Mouse (Mus musculus) gastrocnemius, postnatal 10 days (tissue): Measurements from ENCODE around the gene Gpr61. TPM values are rescaled to one million over a fixed set of nuclear protein-coding genes. Genes with fewer than 3 reads are reported as not detected.

Experiments used
- DNase-seq: peaks from one replicate; pipeline ENCODE4 v3.0.0; 2021; ENCODE audit warnings: mixed read lengths
- total RNA-seq, 2 experiments: library from RNA; stranded (reverse); gene quantifications; 2 replicates each; pipeline ENCODE4 v1.2.3; 2021

Gene Gpr61
- total RNA-seq, 2 experiments from 2014 or later = 0.14 to 0.27 TPM

DNA sequence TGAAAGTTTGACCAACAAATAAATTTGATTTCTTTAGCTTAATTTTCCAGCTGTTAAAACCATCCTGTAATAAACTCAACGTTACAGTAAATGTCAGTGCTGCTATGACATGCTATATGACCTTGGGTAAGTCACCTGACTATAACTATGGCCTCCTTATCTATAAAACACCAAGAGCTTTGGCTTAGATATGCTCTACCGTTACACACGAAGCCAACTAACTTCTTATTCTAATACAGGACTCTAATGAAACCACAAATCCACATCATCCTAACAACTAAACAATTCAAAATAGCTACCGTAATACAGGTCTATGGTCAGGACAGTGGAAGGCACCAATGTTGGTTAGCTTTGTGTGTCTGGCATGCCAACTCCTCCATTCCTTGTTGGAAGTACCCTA, 24.9 kb downstream of the Gpr61 start:
- DNase-seq = no peak

- DNase-seq = no peak
These were observed 25.3 kb downstream of the Gpr61 start for GRCm38 (mm10) chr3:108129367-108129766.

- DNase-seq = no peak
These were observed 26.2 kb downstream of the Gpr61 start for GRCm38 (mm10) chr3:108128520-108128919.

GRCm38 (mm10) chr3:108126327-108126726, 28.4 kb downstream of the Gpr61 start:
- DNase-seq = no peak

DNA sequence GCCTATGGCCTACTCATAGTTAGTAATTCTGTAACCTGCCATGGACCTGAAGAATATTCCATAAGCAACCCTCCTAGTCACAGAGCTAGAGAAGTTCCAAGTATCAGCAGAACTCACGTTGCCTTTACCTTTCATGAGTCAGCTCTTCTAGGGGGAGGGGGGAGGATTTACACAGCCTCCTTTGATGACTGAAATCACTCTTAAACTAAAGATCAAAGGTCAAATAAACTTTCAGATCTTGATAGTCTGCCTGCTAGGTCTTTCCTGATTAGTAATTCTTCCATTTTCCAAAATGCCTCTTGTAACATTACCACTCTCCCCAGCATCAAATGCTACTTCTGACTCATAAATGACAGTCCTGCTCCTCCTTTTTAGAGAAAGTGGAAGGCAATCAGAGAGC, 30.6 kb downstream of the Gpr61 start:
- no peak for DNase-seq

GRCm38 (mm10) chr3:108123242-108123641, 31.4 kb downstream of the Gpr61 start:
- DNase-seq = no peak

- DNase-seq = no peak
These were observed 33.6 kb downstream of the Gpr61 start for GRCm38 (mm10) chr3:108121101-108121500.

DNA sequence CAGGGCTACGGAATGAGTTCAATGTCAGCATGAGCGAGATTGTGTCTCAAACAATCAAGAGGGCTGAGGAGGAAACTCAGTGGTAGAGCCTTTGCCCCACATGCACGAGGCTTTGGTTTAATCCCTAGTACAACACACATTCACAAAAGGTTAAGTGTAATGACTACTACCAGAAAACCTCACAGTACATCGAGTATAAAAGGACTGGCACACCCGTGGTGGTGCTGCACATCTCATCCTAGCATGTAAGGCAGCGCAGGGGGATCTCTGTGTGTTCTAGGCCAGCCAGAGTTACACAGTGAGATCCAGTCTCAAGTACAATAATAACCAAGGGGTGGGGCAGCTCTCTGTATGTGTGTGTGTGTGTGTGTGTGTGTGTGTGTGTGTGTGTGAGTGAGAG, 37.2 kb downstream of the Gpr61 start:
- DNase-seq = no peak

DNA sequence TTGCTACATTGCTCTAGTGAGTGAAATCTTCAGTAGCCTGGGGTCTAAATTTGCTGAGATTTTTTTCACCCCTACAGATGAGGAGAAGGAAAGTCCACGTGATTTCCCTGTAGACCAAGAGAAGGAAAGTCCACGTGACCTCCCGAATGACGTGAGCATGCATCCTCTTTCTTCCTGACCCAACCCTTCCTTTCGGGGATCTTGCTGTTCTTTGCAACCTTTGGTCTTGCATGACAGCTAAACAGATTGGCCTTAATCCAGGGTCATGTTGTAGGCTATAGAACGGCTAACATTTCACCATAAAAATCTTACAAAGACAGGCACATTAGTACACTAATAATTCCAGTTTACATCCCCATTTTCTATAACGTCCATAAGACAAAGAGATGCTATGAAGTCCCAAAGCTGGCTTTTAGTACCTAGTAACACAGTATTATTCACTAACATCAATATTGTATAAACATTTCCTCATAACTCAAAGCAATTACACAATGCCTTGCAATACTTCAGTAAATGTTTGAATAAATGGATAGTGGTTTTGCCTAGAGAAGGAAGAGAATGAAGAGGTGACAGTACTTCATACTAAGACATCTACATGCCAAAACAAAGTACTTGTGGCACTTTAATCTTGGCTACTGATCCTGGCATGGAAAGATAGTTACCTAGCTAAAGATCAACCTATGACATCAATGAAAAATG, 40.9 kb downstream of the Gpr61 start:
- DNase-seq = no peak

- DNase-seq = no peak
These were observed 42.0 kb downstream of the Gpr61 start for GRCm38 (mm10) chr3:108112666-108113065.

- no peak for DNase-seq
These were observed 42.4 kb downstream of the Gpr61 start for GRCm38 (mm10) chr3:108112246-108112645.

DNA sequence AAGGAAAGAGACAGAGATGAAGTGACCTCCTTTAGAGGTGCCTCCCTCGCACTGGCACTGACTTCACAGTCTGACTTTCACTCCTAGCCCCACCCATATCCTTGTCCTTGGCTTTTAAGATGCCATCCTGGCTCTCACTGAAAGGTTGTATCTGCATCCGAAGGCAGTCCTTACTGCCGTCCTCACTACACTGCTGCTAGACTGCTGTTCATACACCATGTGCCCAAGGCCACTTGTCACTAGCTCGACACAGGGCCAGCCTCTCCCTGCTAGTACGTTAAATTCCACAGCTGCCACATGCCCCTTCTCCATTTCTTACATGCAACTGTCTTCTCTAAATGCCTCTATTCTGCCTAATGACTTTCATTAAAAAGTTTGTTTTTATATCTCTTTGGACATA, 43.4 kb downstream of the Gpr61 start:
- no peak for DNase-seq

DNA sequence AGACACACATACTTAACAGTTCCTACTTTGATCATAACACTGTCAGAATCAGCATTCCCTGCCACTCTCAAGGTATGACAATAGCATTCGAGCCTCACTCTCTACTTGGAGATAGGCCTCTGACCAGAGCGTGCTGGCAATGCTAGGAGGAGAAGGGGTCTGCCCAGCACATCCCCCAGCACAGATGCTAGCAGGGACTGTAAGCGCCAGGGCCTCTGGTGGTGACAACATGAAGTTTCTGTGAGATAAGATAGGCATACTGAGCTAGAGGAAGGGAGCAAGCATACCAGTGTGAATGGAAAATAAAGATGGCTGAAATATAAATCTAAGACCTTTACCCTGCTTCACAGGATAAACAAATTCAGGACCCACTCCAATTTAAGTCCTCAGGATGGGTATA, 49.4 kb downstream of the Gpr61 start:
- no peak for DNase-seq

DNA sequence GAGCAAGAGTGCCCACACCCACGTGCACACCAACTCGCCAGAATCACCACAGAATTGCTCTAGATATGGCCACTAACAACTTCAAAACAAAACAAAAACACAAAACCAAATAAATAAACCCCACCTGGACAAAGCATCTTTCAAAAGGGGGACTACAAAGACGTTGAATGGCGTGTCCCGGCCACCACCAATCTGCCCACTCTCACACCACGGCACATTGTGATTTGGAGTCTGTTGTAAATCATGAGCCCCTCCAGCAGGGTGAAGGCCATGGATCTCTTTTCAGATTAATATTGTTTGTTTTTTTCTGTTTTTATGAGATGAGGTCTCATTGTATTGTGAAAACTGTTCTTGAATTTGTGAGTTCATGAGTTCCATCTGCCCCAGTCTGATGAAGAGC, 52.6 kb downstream of the Gpr61 start:
- no peak for DNase-seq

- DNase-seq = no peak
These were observed 53.1 kb downstream of the Gpr61 start for GRCm38 (mm10) chr3:108101594-108101993.

Other genes with a start within 250 kb of the Gpr61 start
- gene Gstm7, start 223.1 kb downstream of the Gpr61 start, total RNA-seq = 10 to 100 TPM in 1 of 2 experiments, 1 to 10 TPM in 1; 8.6 to 11.2 TPM
- gene Gstm6, start 211.1 kb downstream of the Gpr61 start, total RNA-seq = 1 to 10 TPM in 1 of 2 experiments, under 1 TPM in 1; 0.84 to 1.0 TPM
- gene Gstm3, start 185.6 kb downstream of the Gpr61 start, total RNA-seq = not detected
- 10 to 100 TPM; 33.3 to 39.0 TPM for gene Gstm2, start 168.4 kb downstream of the Gpr61 start, total RNA-seq
- 10 to 100 TPM; 61.3 to 67.2 TPM for gene Gstm1, start 136.9 kb downstream of the Gpr61 start, total RNA-seq
- gene Gstm4, start 110.0 kb downstream of the Gpr61 start, total RNA-seq = 10 to 100 TPM in 1 of 2 experiments, 1 to 10 TPM in 1; 9.8 to 10.4 TPM
- gene Ampd2, start 68.2 kb downstream of the Gpr61 start, total RNA-seq = 10 to 100 TPM in 1 of 2 experiments, 1 to 10 TPM in 1; 9.5 to 15.0 TPM
- gene Gnat2, start 62.1 kb downstream of the Gpr61 start, total RNA-seq = under 1 TPM in 1 of 2 experiments, not detected in 1; 0.54 TPM
- gene Gnai3, start 8.7 kb downstream of the Gpr61 start, total RNA-seq = 10 to 100 TPM; 28.2 to 33.2 TPM
- gene Amigo1, start 31.5 kb upstream of the Gpr61 start, total RNA-seq = 10 to 100 TPM; 30.7 to 31.6 TPM
- 1 to 10 TPM; 3.5 to 4.2 TPM for gene Cyb561d1, start 46.3 kb upstream of the Gpr61 start, total RNA-seq
- gene Atxn7l2, start 56.1 kb upstream of the Gpr61 start, total RNA-seq = 10 to 100 TPM; 13.2 to 18.4 TPM
- gene Sypl2, start 71.8 kb upstream of the Gpr61 start, total RNA-seq = 1,000 to 10,000 TPM in 1 of 2 experiments, 100 to 1,000 TPM in 1; 890 to 1,000 TPM
- 10 to 100 TPM; 94.7 to 96.4 TPM for gene Psma5, start 102.0 kb upstream of the Gpr61 start, total RNA-seq
- gene Sort1, start 129.2 kb upstream of the Gpr61 start, total RNA-seq = 10 to 100 TPM; 57.0 to 59.6 TPM
- gene Mybphl, start 210.0 kb upstream of the Gpr61 start, total RNA-seq = not detected
- 1 to 10 TPM; 2.3 to 3.0 TPM for gene Psrc1, start 229.0 kb upstream of the Gpr61 start, total RNA-seq